Mouse (Mus musculus) cerebellum, adult 2 months (tissue): ENCODE measurements around the gene Col5a3. TPM values are rescaled to one million over a fixed set of nuclear protein-coding genes. Genes with fewer than 3 reads are reported as not detected.
A peak's percentile ranks its signal among the peaks of the same experiment; 100 is the strongest.

ENCODE experiments used
- DNase-seq, 2 experiments: peaks; one replicate each; pipeline ENCODE4 v3.0.0; 2021
- H3K27ac ChIP-seq: fragments of 200-500 bp; 2 replicates; pipeline ENCODE4 v1.5.1; 2012; ENCODE audit warnings: low read length, control low read depth, inconsistent platforms; ENCODE audit not compliant: insufficient read depth
- H3K27me3 ChIP-seq: fragments of 200-500 bp; 2 replicates; pipeline ENCODE4 v1.6.1; 2012; ENCODE audit warnings: inconsistent platforms, mild to moderate bottlenecking, low read length, moderate library complexity; ENCODE audit not compliant: control insufficient read depth, insufficient read depth
- H3K4me1 ChIP-seq: fragments of 200-500 bp; 2 replicates; pipeline ENCODE4 v1.6.1; 2011; ENCODE audit warnings: low read length; ENCODE audit not compliant: control insufficient read depth, insufficient read depth
- H3K4me3 ChIP-seq: fragments of 200-500 bp; replicated peaks from 2 replicates; pipeline ENCODE3; 2011; ENCODE audit warnings: mild to moderate bottlenecking, low read depth, low read length, control low read depth; ENCODE audit not compliant: insufficient read depth
- CTCF ChIP-seq: fragments of 200-500 bp; IDR thresholded peaks from 2 replicates; pipeline ENCODE4 v1.5.1; 2011; ENCODE audit warnings: low read depth, mild to moderate bottlenecking, control low read depth, low read length, moderate library complexity, borderline replicate concordance; ENCODE audit not compliant: insufficient read depth
- POLR2A ChIP-seq: fragments of 200-500 bp; IDR thresholded peaks from 2 replicates; pipeline ENCODE4 v1.6.1; 2011; ENCODE audit warnings: low read length, control low read depth, borderline replicate concordance; ENCODE audit not compliant: insufficient read depth
- WGBS: fragments of 180-500 bp; shearing (Covaris S2); methylation state at CpG from one replicate; pipeline ENCODE4 v1.1.7; 2018; 5-methylcytosine and 5-hydroxymethylcytosine counted together
- polyA plus RNA-seq: library from polyadenylated mRNA; depleted of rRNA; stranded (reverse); fragments of >200 nt; gene quantifications from 2 replicates; pipeline ENCODE4 v1.2.3, GENCODE M21; 2012

Col5a3 gene
- polyA plus RNA-seq, 1 experiment, result 3.0 TPM

GRCm38 (mm10) chr9:20794108-20794806, 20.6 kb downstream of the Col5a3 start:
- 4% methylated on average over 7 of the region's 7 CpGs for WGBS
- no peaks in the 10 kb centered on the region for H3K27me3 ChIP-seq
- no peaks in the 10 kb centered on the region for H3K4me1 ChIP-seq
- DNase-seq, result peak; percentile 23 to 58
- no peak for TF ChIP-seq CTCF
- TF ChIP-seq POLR2A, result no peak
- H3K27ac ChIP-seq, result no peak overlapping the region
- H3K4me3 ChIP-seq, result no peak overlapping the region

- WGBS, result 71% methylated on average over 3 of the region's 3 CpGs
Observed at GRCm38 (mm10) chr9:20790345-20790744, 24.5 kb downstream of the Col5a3 start.

GRCm38 (mm10) chr9:20789651-20790050, 25.2 kb downstream of the Col5a3 start:
- WGBS, result 73% methylated on average over 3 of the region's 4 CpGs
- TF ChIP-seq POLR2A (no peak), CTCF (no peak)
- no peak for DNase-seq
- Histone ChIP-seq H3K27me3 (no peaks in the 10 kb centered on the region), H3K4me3 (no peak overlapping the region), H3K27ac (no peak overlapping the region), H3K4me1 (no peaks in the 10 kb centered on the region)

More at GRCm38 (mm10) chr9:20790345-20790744, 24.5 kb downstream of the Col5a3 start:
- no peaks in the 10 kb centered on the region for H3K4me1 ChIP-seq
- H3K27ac ChIP-seq, result no peak overlapping the region
- no peak overlapping the region for H3K4me3 ChIP-seq
- no peak for TF ChIP-seq CTCF
- no peak for TF ChIP-seq POLR2A
- no peaks in the 10 kb centered on the region for H3K27me3 ChIP-seq
- no peak for DNase-seq

GRCm38 (mm10) chr9:20787992-20788391, 26.9 kb downstream of the Col5a3 start:
- H3K27ac ChIP-seq, result no peak overlapping the region
- H3K4me3 ChIP-seq, result no peak overlapping the region
- no peaks in the 10 kb centered on the region for H3K27me3 ChIP-seq
- 73% methylated on average over 8 of the region's 8 CpGs for whole genome bisulfite sequencing
- no peak for DNase-seq
- H3K4me1 ChIP-seq, result no peaks in the 10 kb centered on the region
- TF ChIP-seq CTCF (no peak), POLR2A (no peak)

- no peak for TF ChIP-seq CTCF
- no peak for TF ChIP-seq POLR2A
- WGBS, result 79% methylated on average over 6 of the region's 6 CpGs
Observed at GRCm38 (mm10) chr9:20785055-20785454, 29.8 kb downstream of the Col5a3 start.

GRCm38 (mm10) chr9:20781286-20781685, 33.6 kb downstream of the Col5a3 start:
- Histone ChIP-seq H3K4me3 (no peak overlapping the region), H3K27me3 (no peaks in the 10 kb centered on the region), H3K27ac (no peak overlapping the region), H3K4me1 (no peaks in the 10 kb centered on the region)
- DNase-seq, result no peak
- 86% methylated on average over 3 of the region's 3 CpGs for WGBS
- no peak for TF ChIP-seq POLR2A
- no peak for TF ChIP-seq CTCF

More at GRCm38 (mm10) chr9:20785055-20785454, 29.8 kb downstream of the Col5a3 start:
- no peaks in the 10 kb centered on the region for H3K27me3 ChIP-seq
- DNase-seq, result no peak
- H3K4me1 ChIP-seq, result no peaks in the 10 kb centered on the region
- no peak overlapping the region for H3K4me3 ChIP-seq
- H3K27ac ChIP-seq, result no peak overlapping the region

GRCm38 (mm10) chr9:20765274-20765673, 49.6 kb downstream of the Col5a3 start:
- no peak for TF ChIP-seq POLR2A
- TF ChIP-seq CTCF, result no peak
- no peaks in the 10 kb centered on the region for H3K27me3 ChIP-seq
- WGBS, result 85% methylated on average over 2 of the region's 2 CpGs
- DNase-seq, result no peak
- H3K4me1 ChIP-seq, result no peaks in the 10 kb centered on the region
- no peak overlapping the region for H3K4me3 ChIP-seq
- H3K27ac ChIP-seq, result no peak overlapping the region

- Histone ChIP-seq H3K27ac (no peak overlapping the region), H3K4me1 (no peaks in the 10 kb centered on the region), H3K27me3 (no peaks in the 10 kb centered on the region), H3K4me3 (no peak overlapping the region)
- no peak for DNase-seq
- TF ChIP-seq CTCF, result no peak
- TF ChIP-seq POLR2A, result no peak
- WGBS, result 0% methylated on average over 1 of the region's 1 CpGs
Observed at GRCm38 (mm10) chr9:20763099-20763498, 51.8 kb downstream of the Col5a3 start.
